Mouse (Mus musculus): Measurements from ENCODE around the gene Gm28042. TPM values are rescaled to one million over a fixed set of nuclear protein-coding genes. Genes with fewer than 3 reads are reported as not detected.

Gm28042 gene
- polyA plus RNA-seq, 1 experiment from 2014 or later, result 4.3 TPM

- Histone ChIP-seq H3K27ac (no peak overlapping the region), H3K4me3 (no peak overlapping the region), H3K4me1 (peaks cover 17% of the 10 kb centered on the region), H3K36me3 (no peaks in the 10 kb centered on the region), H3K27me3 (ENCODE audit: low read depth, poor library complexity, severe bottlenecking) (no peaks in the 10 kb centered on the region), H3K9me3 (replicated peaks) (no peaks in the 10 kb centered on the region)
- 59% methylated on average over 10 of the region's 10 CpGs for WGBS
- DNase-seq (ENCODE audit: low spot score), result peak; percentile 63
Measured at GRCm38 (mm10) chr2:120049632-120050274, 22.5 kb downstream of the Gm28042 start.

GRCm38 (mm10) chr2:120051405-120051804 lies 24.1 kb downstream of the Gm28042 start:
- Histone ChIP-seq H3K27ac (no peak overlapping the region), H3K9me3 (replicated peaks) (no peaks in the 10 kb centered on the region), H3K27me3 (ENCODE audit: low read depth, poor library complexity, severe bottlenecking) (no peaks in the 10 kb centered on the region), H3K4me1 (peaks cover 9% of the 10 kb centered on the region), H3K4me3 (no peak overlapping the region), H3K36me3 (no peaks in the 10 kb centered on the region)
- 78% methylated on average over 6 of the region's 6 CpGs for WGBS
- DNase-seq (ENCODE audit: low spot score), result no peak

GRCm38 (mm10) chr2:120054771-120055552 lies 27.7 kb downstream of the Gm28042 start:
- Histone ChIP-seq H3K27ac (no peak overlapping the region; the same call in 1 of the 2 replicates), H3K27me3 (ENCODE audit: low read depth, poor library complexity, severe bottlenecking) (no peaks in the 10 kb centered on the region), H3K36me3 (no peaks in the 10 kb centered on the region), H3K9me3 (replicated peaks) (no peaks in the 10 kb centered on the region), H3K4me1 (0 out of 2 replicates have a peak, but pooled peaks cover 9% of the 10 kb centered on the region), H3K4me3 (no peak overlapping the region)
- no peak for DNase-seq (ENCODE audit: low spot score)
- WGBS, result 92% methylated on average over 12 of the region's 12 CpGs

- no peak for DNase-seq (ENCODE audit: low spot score)
- 92% methylated on average over 10 of the region's 10 CpGs for WGBS
- Histone ChIP-seq H3K27ac (0 out of 2 replicates have a peak overlapping the region, but pooled peaks have one; percentile 10), H3K4me3 (no peak overlapping the region), H3K9me3 (replicated peaks) (no peaks in the 10 kb centered on the region), H3K36me3 (no peaks in the 10 kb centered on the region), H3K4me1 (0 out of 2 replicates have a peak, but pooled peaks cover 9% of the 10 kb centered on the region), H3K27me3 (ENCODE audit: low read depth, poor library complexity, severe bottlenecking) (no peaks in the 10 kb centered on the region)
Measured at GRCm38 (mm10) chr2:120055923-120056322, 28.6 kb downstream of the Gm28042 start.

GRCm38 (mm10) chr2:120058818-120059217 lies 31.5 kb downstream of the Gm28042 start:
- H3K27me3 ChIP-seq (ENCODE audit: low read depth, poor library complexity, severe bottlenecking), result no peaks in the 10 kb centered on the region
- no peak overlapping the region for H3K27ac ChIP-seq
- H3K4me3 ChIP-seq, result no peak overlapping the region
- 0 out of 2 replicates have a peak, but pooled peaks cover 6% of the 10 kb centered on the region for H3K4me1 ChIP-seq
- WGBS, result 91% methylated on average over 4 of the region's 4 CpGs
- no peaks in the 10 kb centered on the region for H3K9me3 ChIP-seq (replicated peaks)
- no peak for DNase-seq (ENCODE audit: low spot score)
- H3K36me3 ChIP-seq, result no peaks in the 10 kb centered on the region

GRCm38 (mm10) chr2:120059466-120059865 lies 32.2 kb downstream of the Gm28042 start:
- Histone ChIP-seq H3K27ac (no peak overlapping the region), H3K4me1 (0 out of 2 replicates have a peak, but pooled peaks cover 6% of the 10 kb centered on the region), H3K9me3 (replicated peaks) (no peaks in the 10 kb centered on the region), H3K4me3 (no peak overlapping the region), H3K36me3 (no peaks in the 10 kb centered on the region), H3K27me3 (ENCODE audit: low read depth, poor library complexity, severe bottlenecking) (no peaks in the 10 kb centered on the region)
- WGBS, result 81% methylated on average over 3 of the region's 3 CpGs
- DNase-seq (ENCODE audit: low spot score), result no peak

GRCm38 (mm10) chr2:120060190-120060589 lies 32.9 kb downstream of the Gm28042 start:
- H3K4me3 ChIP-seq, result no peak overlapping the region
- 72% methylated on average over 6 of the region's 6 CpGs for WGBS
- no peaks in the 10 kb centered on the region for H3K27me3 ChIP-seq (ENCODE audit: low read depth, poor library complexity, severe bottlenecking)
- no peak for DNase-seq (ENCODE audit: low spot score)
- H3K27ac ChIP-seq, result no peak overlapping the region
- 0 out of 2 replicates have a peak, but pooled peaks cover 6% of the 10 kb centered on the region for H3K4me1 ChIP-seq
- H3K36me3 ChIP-seq, result no peaks in the 10 kb centered on the region
- H3K9me3 ChIP-seq (replicated peaks), result no peaks in the 10 kb centered on the region

- H3K27ac ChIP-seq, result no peak overlapping the region
- H3K36me3 ChIP-seq, result no peaks in the 10 kb centered on the region
- H3K4me3 ChIP-seq, result no peak overlapping the region
- WGBS, result 78% methylated on average over 9 of the region's 9 CpGs
- DNase-seq (ENCODE audit: low spot score), result no peak
- 0 out of 2 replicates have a peak, but pooled peaks cover 6% of the 10 kb centered on the region for H3K4me1 ChIP-seq
- H3K9me3 ChIP-seq (replicated peaks), result no peaks in the 10 kb centered on the region
- no peaks in the 10 kb centered on the region for H3K27me3 ChIP-seq (ENCODE audit: low read depth, poor library complexity, severe bottlenecking)
Measured at GRCm38 (mm10) chr2:120060651-120061050, 33.4 kb downstream of the Gm28042 start.

GRCm38 (mm10) chr2:120062248-120062647 lies 35.0 kb downstream of the Gm28042 start:
- Histone ChIP-seq H3K4me3 (no peak overlapping the region), H3K36me3 (no peaks in the 10 kb centered on the region), H3K27ac (no peak overlapping the region), H3K4me1 (0 out of 2 replicates have a peak, but pooled peaks cover 6% of the 10 kb centered on the region), H3K9me3 (replicated peaks) (no peaks in the 10 kb centered on the region), H3K27me3 (ENCODE audit: low read depth, poor library complexity, severe bottlenecking) (no peaks in the 10 kb centered on the region)
- no peak for DNase-seq (ENCODE audit: low spot score)
- WGBS, result 89% methylated on average over 8 of the region's 8 CpGs

- DNase-seq (ENCODE audit: low spot score), result no peak
- peaks cover 2% of the 10 kb centered on the region; the same call in 1 of the 2 replicates for H3K4me1 ChIP-seq
- H3K4me3 ChIP-seq, result no peak overlapping the region
- WGBS, result 81% methylated on average over 6 of the region's 6 CpGs
- H3K36me3 ChIP-seq, result no peaks in the 10 kb centered on the region
- H3K27ac ChIP-seq, result no peak overlapping the region
- no peaks in the 10 kb centered on the region for H3K9me3 ChIP-seq (replicated peaks)
- no peaks in the 10 kb centered on the region for H3K27me3 ChIP-seq (ENCODE audit: low read depth, poor library complexity, severe bottlenecking)
Measured at GRCm38 (mm10) chr2:120064639-120065038, 37.3 kb downstream of the Gm28042 start.

GRCm38 (mm10) chr2:120065243-120065642 lies 38.0 kb downstream of the Gm28042 start:
- DNase-seq (ENCODE audit: low spot score), result no peak
- no peaks in the 10 kb centered on the region; the same call in 1 of the 2 replicates for H3K4me1 ChIP-seq
- H3K36me3 ChIP-seq, result no peaks in the 10 kb centered on the region
- H3K27ac ChIP-seq, result no peak overlapping the region
- H3K27me3 ChIP-seq (ENCODE audit: low read depth, poor library complexity, severe bottlenecking), result peaks cover 3% of the 10 kb centered on the region; the same call in 1 of the 2 replicates
- WGBS, result 89% methylated on average over 10 of the region's 10 CpGs
- H3K9me3 ChIP-seq (replicated peaks), result no peaks in the 10 kb centered on the region
- H3K4me3 ChIP-seq, result no peak overlapping the region

GRCm38 (mm10) chr2:120066224-120066623 lies 38.9 kb downstream of the Gm28042 start:
- WGBS, result 90% methylated on average over 3 of the region's 3 CpGs
- Histone ChIP-seq H3K27me3 (ENCODE audit: low read depth, poor library complexity, severe bottlenecking) (peaks cover 5% of the 10 kb centered on the region; the same call in 1 of the 2 replicates), H3K4me3 (no peak overlapping the region), H3K27ac (no peak overlapping the region), H3K4me1 (no peaks in the 10 kb centered on the region; the same call in 1 of the 2 replicates), H3K9me3 (replicated peaks) (no peaks in the 10 kb centered on the region), H3K36me3 (no peaks in the 10 kb centered on the region)
- DNase-seq (ENCODE audit: low spot score), result no peak

All from limb, embryonic 10.5 days (tissue).